Comparison of ENCODE assay signal across 8 mouse cellular contexts in the genomic region with DNA sequence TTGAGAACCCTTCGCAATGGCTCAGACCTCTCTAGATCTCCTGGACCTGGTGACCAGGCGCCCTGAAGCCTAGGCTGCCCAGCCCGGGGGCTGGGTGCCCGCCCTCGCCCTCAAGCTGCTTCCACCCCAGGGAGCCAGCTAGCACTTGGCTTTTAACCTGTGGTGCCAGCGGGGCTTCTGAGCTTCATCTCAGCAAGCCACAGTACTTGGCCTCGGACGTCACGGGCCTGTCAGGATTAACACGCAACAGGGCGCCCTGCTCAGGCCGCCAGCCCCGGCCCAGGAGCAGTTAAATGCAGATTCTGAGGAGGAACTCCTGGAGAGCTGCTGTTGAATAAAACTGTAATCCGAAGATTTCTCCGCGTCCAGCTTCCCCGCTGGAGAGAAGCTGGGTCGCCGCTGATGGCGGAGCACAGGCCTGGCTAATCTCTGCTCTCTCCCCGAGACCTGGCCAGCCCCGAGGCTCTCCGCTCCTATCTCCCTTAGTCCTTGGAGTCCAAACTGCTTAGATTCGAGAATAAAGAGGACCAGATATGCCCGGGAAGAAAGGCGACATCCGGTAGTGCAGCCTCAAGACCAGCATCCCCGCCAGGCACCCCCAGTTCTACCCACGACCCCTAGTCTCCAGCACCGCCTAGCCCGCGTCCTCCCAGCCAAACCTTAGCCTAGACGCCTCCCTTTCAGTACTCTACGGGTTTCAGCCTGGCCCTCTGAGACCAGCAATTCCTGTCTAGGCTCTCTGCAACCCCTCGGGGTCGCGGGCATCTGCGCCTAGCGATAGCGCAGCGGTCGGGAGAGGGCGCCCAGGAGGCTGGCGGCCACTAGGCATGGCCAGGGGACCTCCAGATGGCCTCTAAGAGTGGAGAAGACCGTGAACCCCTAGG. TPM values are rescaled to one million over a fixed set of nuclear protein-coding genes. Genes with fewer than 3 reads are reported as not detected.
DNase-seq lines count a peak whose midpoint lies in the region; ATAC-seq and TF ChIP-seq lines count a peak whose summit lies in the region.

No protein-coding gene starts in this region.

- WGBS in kidney, adult 2 months = 69% methylated on average over 45 of the region's 45 CpGs
- WGBS in heart, embryonic 12.5 days = 16% methylated on average over 45 of the region's 45 CpGs
- WGBS in limb, embryonic 10.5 days = 18% methylated on average over 45 of the region's 45 CpGs
- WGBS in midbrain, postnatal 0 days = 15% methylated on average over 45 of the region's 45 CpGs

- no peak for TF ChIP-seq POLR2A in kidney, adult 2 months (IDR thresholded peaks at IDR 0.05; ENCODE audit: low read depth, low read length)

- 0 out of 2 replicates have a peak overlapping the region, but pooled peaks have one; percentile 4 for H3K4me3 ChIP-seq in kidney, adult 2 months (ENCODE audit: insufficient read depth, low read depth, low read length)
- peak overlapping the region; percentile 36 for H3K4me3 ChIP-seq in heart, embryonic 12.5 days
- H3K4me3 ChIP-seq in limb, embryonic 10.5 days = peak overlapping the region; percentile 42
- peak overlapping the region; percentile 26 for H3K4me3 ChIP-seq in midbrain, postnatal 0 days (ENCODE audit: low read depth, low read length)

- 0 out of 2 replicates have a peak overlapping the region, but pooled peaks have one; percentile 31 for H3K27ac ChIP-seq in kidney, adult 2 months (ENCODE audit: insufficient read depth, low read depth, low read length)
- H3K27ac ChIP-seq in heart, embryonic 12.5 days (ENCODE audit: poor library complexity, severe bottlenecking) = peak overlapping the region; percentile 93
- peak overlapping the region; percentile 70 for H3K27ac ChIP-seq in limb, embryonic 10.5 days
- 0 out of 2 replicates have a peak overlapping the region, but pooled peaks have one; percentile 6 for H3K27ac ChIP-seq in midbrain, postnatal 0 days (ENCODE audit: low read depth, low read length)

- H3K36me3 ChIP-seq in kidney, adult 2 months (ENCODE audit: control insufficient read depth, insufficient read depth, low read length) = no peaks in the 10 kb centered on the region
- H3K36me3 ChIP-seq in heart, embryonic 12.5 days = peaks cover 23% of the 10 kb centered on the region
- H3K36me3 ChIP-seq in limb, embryonic 10.5 days = peaks cover 48% of the 10 kb centered on the region
- no peaks in the 10 kb centered on the region for H3K36me3 ChIP-seq in midbrain, postnatal 0 days (ENCODE audit: insufficient read depth, low read length)

- DNase-seq in kidney, adult 2 months = no peak
- DNase-seq in kidney, postnatal 36 days = no peak
- peak; percentile 77 to 83 for DNase-seq in cerebellum, postnatal 25 days
- peak; percentile 57 for DNase-seq in limb, embryonic 10.5 days (ENCODE audit: low spot score)
- no peak for DNase-seq in midbrain, postnatal 0 days (ENCODE audit: low spot score)
- no peak for DNase-seq in right cerebral cortex, adult 2 months (ENCODE audit: low spot score in 2 of 2)
- DNase-seq in layer of hippocampus, postnatal 10 days (ENCODE audit: low spot score in 2 of 2) = no peak

- no peak for TF ChIP-seq CTCF in kidney, adult 2 months (conservative IDR thresholded peaks at IDR 0.05; ENCODE audit: insufficient read depth, insufficient read length, low read depth, low read length)
- TF ChIP-seq CTCF in midbrain, postnatal 0 days (IDR thresholded peaks at IDR 0.05) = peak; percentile 41; the same call in 1 of the 2 replicates

- H3K9ac ChIP-seq in heart, embryonic 12.5 days = peak overlapping the region; percentile 87
- H3K9ac ChIP-seq in midbrain, postnatal 0 days (replicated peaks; ENCODE audit: low read length, poor library complexity, severe bottlenecking) = peak overlapping the region; percentile 15; the same call in 1 of the 2 replicates

- peak; percentile 67 for ATAC-seq in heart, embryonic 12.5 days (ENCODE audit: insufficient number of reproducible peaks, low FRiP score)
- 0 out of 2 replicates have a peak, but pooled peaks have one; percentile 32 for ATAC-seq in midbrain, postnatal 0 days (ENCODE audit: low FRiP score)

- no peaks in the 10 kb centered on the region for H3K4me1 ChIP-seq in kidney, adult 2 months (ENCODE audit: control insufficient read depth, insufficient read depth, low read length)
- H3K4me1 ChIP-seq in heart, embryonic 12.5 days (replicated peaks) = peaks cover 57% of the 10 kb centered on the region
- H3K4me1 ChIP-seq in limb, embryonic 10.5 days = peaks cover 54% of the 10 kb centered on the region
- no peaks in the 10 kb centered on the region for H3K4me1 ChIP-seq in midbrain, postnatal 0 days (ENCODE audit: insufficient read depth, low read length)

- peak overlapping the region; percentile 89 for H3K4me2 ChIP-seq in heart, embryonic 12.5 days
- H3K4me2 ChIP-seq in midbrain, postnatal 0 days (ENCODE audit: low read depth, low read length, poor library complexity, severe bottlenecking) = peak overlapping the region; percentile 48

- no peaks in the 10 kb centered on the region for H3K9me3 ChIP-seq in heart, embryonic 12.5 days (replicated peaks)
- no peaks in the 10 kb centered on the region for H3K9me3 ChIP-seq in limb, embryonic 10.5 days (replicated peaks)
- H3K9me3 ChIP-seq in midbrain, postnatal 0 days (ENCODE audit: low read length) = no peaks in the 10 kb centered on the region

- H3K27me3 ChIP-seq in kidney, adult 2 months (replicated peaks; ENCODE audit: control insufficient read depth, insufficient read depth, low read length) = no peaks in the 10 kb centered on the region; the same call in 1 of the 2 replicates
- H3K27me3 ChIP-seq in heart, embryonic 12.5 days (replicated peaks) = no peaks in the 10 kb centered on the region
- peaks cover 52% of the 10 kb centered on the region for H3K27me3 ChIP-seq in limb, embryonic 10.5 days (ENCODE audit: low read depth, poor library complexity, severe bottlenecking)
- no peaks in the 10 kb centered on the region for H3K27me3 ChIP-seq in midbrain, postnatal 0 days (ENCODE audit: insufficient read depth, low read length)

RNA-seq across cellular contexts. Expression of a gene that starts 11.0 kb away (rescaled TPM):
- 6.2 TPM in 2 replicates for polyA plus RNA-seq in kidney, adult 2 months (2012; rRNA removed)
- polyA plus RNA-seq in heart, embryonic 12.5 days (2016; fragmentation: Nextera tagmentation; extraction: Ambion mirVana) = 75.9 and 81.4 TPM in 2 replicates
- 109 and 119 TPM in 2 replicates for polyA plus RNA-seq in limb, embryonic 10.5 days (2016; fragmentation: Nextera tagmentation; extraction: Ambion mirVana)
- total RNA-seq in midbrain, postnatal 0 days (2014; rRNA removed) = 28.6 and 40.1 TPM in 2 replicates
- polyA plus RNA-seq in midbrain, postnatal 0 days (2015; fragmentation: Nextera tagmentation; extraction: Ambion mirVana) = 16.1 and 18.8 TPM in 2 replicates
- 1 to 10 TPM; 1.8 to 2.2 TPM for total RNA-seq in layer of hippocampus, postnatal 10 days (2021)

Comparison
In these comparisons a context has a peak if more than half of its experiments do, and no peak if none do; other contexts are left out.
1. DNase-seq: peak in cerebellum, postnatal 25 days (2 of 2) and limb, embryonic 10.5 days (single experiment); none in kidney, adult 2 months (single experiment), kidney, postnatal 36 days (0 of 2), midbrain, postnatal 0 days (single experiment), right cerebral cortex, adult 2 months (0 of 2) and layer of hippocampus, postnatal 10 days (0 of 2).
2. H3K27ac ChIP-seq: peak in every context shown above with its lines; median percentile 93 in heart, embryonic 12.5 days; 70 in limb, embryonic 10.5 days; 31 in kidney, adult 2 months; 6 in midbrain, postnatal 0 days.
3. Peak in every context shown above with its lines, with median percentiles within 50 percentile points of each other: H3K4me3 ChIP-seq.